Mouse (Mus musculus) lung, postnatal 0 days (tissue): ENCODE data around the gene Foxf2. TPM values are rescaled to one million over a fixed set of nuclear protein-coding genes. Genes with fewer than 3 reads are reported as not detected.

Experiments
- ATAC-seq: fragments of 200-750 bp; cut with Nextera tagmentation; 2 replicates; pipeline ENCODE4 v1.8.0; 2017; ENCODE audit warnings: moderate library complexity
- DNase-seq: peaks from one replicate; pipeline ENCODE4 v3.0.0-alpha.2; 2016; ENCODE audit warnings: low spot score
- H3K27ac ChIP-seq: fragments of 300-500 bp; sonication (generic); 2 replicates; pipeline ENCODE4 v1.5.1; 2014; ENCODE audit warnings: antibody characterized with exemption, mild to moderate bottlenecking, low read length, mixed read lengths
- H3K27me3 ChIP-seq: fragments of 300-500 bp; sonication (generic); replicated peaks from 2 replicates; pipeline ENCODE4 v1.6.1; 2014; ENCODE audit warnings: low read length, mixed read lengths; ENCODE audit not compliant: insufficient read depth
- H3K36me3 ChIP-seq: fragments of 300-500 bp; sonication (generic); 2 replicates; pipeline ENCODE4 v1.6.1; 2014; ENCODE audit warnings: low read length, mixed read lengths; ENCODE audit not compliant: insufficient read depth
- H3K4me1 ChIP-seq: fragments of 300-500 bp; sonication (generic); 2 replicates; pipeline ENCODE4 v1.6.1; 2014; ENCODE audit warnings: antibody characterized with exemption, low read depth, low read length, mixed read lengths; ENCODE audit not compliant: insufficient read depth
- H3K4me2 ChIP-seq: fragments of 300-500 bp; sonication (generic); replicated peaks from 2 replicates; pipeline ENCODE4 v1.6.1; 2014; ENCODE audit warnings: low read depth, mild to moderate bottlenecking, low read length, moderate library complexity, mixed read lengths
- H3K4me3 ChIP-seq: fragments of 300-500 bp; sonication (generic); 2 replicates; pipeline ENCODE4 v1.5.1; 2014; ENCODE audit warnings: low read depth, low read length
- H3K9ac ChIP-seq: fragments of 300-500 bp; sonication (generic); replicated peaks from 2 replicates; pipeline ENCODE4 v1.6.1; 2014; ENCODE audit warnings: low read depth, mild to moderate bottlenecking
- H3K9me3 ChIP-seq: fragments of 300-500 bp; sonication (generic); 2 replicates; pipeline ENCODE4 v1.6.1; 2016; ENCODE audit warnings: low read length, mixed read lengths
- CTCF ChIP-seq: IDR thresholded peaks from 2 replicates; pipeline ENCODE4 v1.5.1; 2016; ENCODE audit warnings: antibody characterized with exemption, mild to moderate bottlenecking
- EP300 ChIP-seq: IDR thresholded peaks from 2 replicates; pipeline ENCODE4 v1.6.1; 2016; ENCODE audit warnings: antibody characterized with exemption, mild to moderate bottlenecking, control low read depth
- WGBS: fragments of 180-500 bp; shearing (Covaris S2); extraction: QIAGEN DNeasy Blood & Tissue Kit; methylation state at CpG from one replicate; pipeline ENCODE4 v1.1.7; 2014; 5-methylcytosine and 5-hydroxymethylcytosine counted together
- polyA plus RNA-seq: library from polyadenylated mRNA; unstranded; fragments of >200 nt; fragmentation: Nextera tagmentation; extraction: Ambion mirVana; gene quantifications from 2 replicates; pipeline ENCODE4 v1.2.1, GENCODE M21; 2015

Foxf2 gene
- polyA plus RNA-seq, 1 experiment from 2014 or later = 14.9 TPM

- Histone ChIP-seq H3K4me1 (no peaks in the 10 kb centered on the region), H3K27me3 (no peaks in the 10 kb centered on the region), H3K9me3 (no peaks in the 10 kb centered on the region), H3K27ac (no peak overlapping the region), H3K4me2 (no peak overlapping the region), H3K4me3 (no peak overlapping the region), H3K9ac (no peak overlapping the region), H3K36me3 (no peaks in the 10 kb centered on the region)
- peak; percentile 80 for ATAC-seq
- 56% methylated on average over 5 of the region's 5 CpGs for WGBS
- peak; percentile 76 for DNase-seq
- TF ChIP-seq EP300 (no peak), CTCF (no peak)
These were observed 26.0 kb upstream of the Foxf2 start for GRCm38 (mm10) chr13:31599576-31599975.

- Histone ChIP-seq H3K4me1 (no peaks in the 10 kb centered on the region), H3K9ac (no peak overlapping the region), H3K4me3 (no peak overlapping the region), H3K4me2 (no peak overlapping the region), H3K27me3 (no peaks in the 10 kb centered on the region; the same call in 1 of the 2 replicates), H3K9me3 (no peaks in the 10 kb centered on the region), H3K36me3 (no peaks in the 10 kb centered on the region), H3K27ac (no peak overlapping the region)
- no peak for DNase-seq
- 83% methylated on average over 6 of the region's 6 CpGs for WGBS
- ATAC-seq = no peak
- TF ChIP-seq CTCF (no peak), EP300 (no peak)
These were observed 21.7 kb upstream of the Foxf2 start for GRCm38 (mm10) chr13:31603964-31604363.

DNA sequence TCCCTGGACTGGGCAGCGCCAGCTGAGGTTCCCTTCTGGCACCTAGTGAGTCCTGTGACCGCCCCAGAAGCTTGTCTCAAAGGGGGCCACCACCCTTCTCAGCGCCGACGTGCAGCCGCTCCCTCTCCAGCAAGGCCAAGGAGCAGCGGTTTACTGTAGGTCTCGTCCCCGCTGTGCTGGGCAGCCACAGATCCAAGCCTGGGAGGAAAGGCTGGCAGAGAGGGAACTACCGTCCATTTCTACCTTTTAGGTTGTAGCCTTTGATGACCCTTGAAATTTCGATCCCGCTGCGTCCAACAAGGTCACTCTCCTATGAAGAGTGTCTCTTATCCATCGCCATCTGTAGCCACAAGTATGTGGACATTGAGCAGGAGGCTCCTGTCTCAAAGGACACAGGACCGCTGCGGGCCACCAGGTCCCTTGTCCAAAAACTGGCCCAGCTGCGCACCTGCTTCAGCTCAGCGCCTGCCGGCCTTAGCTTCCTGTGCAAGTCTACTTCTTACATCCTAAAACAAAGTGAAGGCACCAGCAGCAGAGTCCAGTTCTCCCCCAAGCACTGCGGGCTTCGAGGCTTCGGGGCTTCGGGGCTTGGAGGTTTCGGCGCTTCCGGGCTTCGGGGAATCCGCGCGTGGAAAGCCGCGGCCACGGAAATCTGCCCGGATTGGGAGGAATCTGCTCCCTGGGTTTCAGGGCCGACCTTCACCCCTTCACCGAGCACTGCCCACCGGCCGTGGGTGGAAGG, 10.7 kb upstream of the Foxf2 start:
- WGBS = 14% methylated on average over 38 of the region's 38 CpGs
- Histone ChIP-seq H3K27me3 (peaks cover 47% of the 10 kb centered on the region), H3K9ac (no peak overlapping the region), H3K4me2 (no peak overlapping the region), H3K4me3 (no peak overlapping the region), H3K36me3 (no peaks in the 10 kb centered on the region), H3K4me1 (no peaks in the 10 kb centered on the region; the same call in 1 of the 2 replicates), H3K9me3 (no peaks in the 10 kb centered on the region), H3K27ac (no peak overlapping the region)
- DNase-seq (no peak), ATAC-seq (no peak)
- TF ChIP-seq CTCF (no peak), EP300 (no peak)

GRCm38 (mm10) chr13:31615561-31616165, 10.0 kb upstream of the Foxf2 start:
- no peak for TF ChIP-seq CTCF
- no peak for TF ChIP-seq EP300
- no peaks in the 10 kb centered on the region; the same call in 1 of the 2 replicates for H3K4me1 ChIP-seq
- DNase-seq = no peak

GRCm38 (mm10) chr13:31618001-31618400, 7.6 kb upstream of the Foxf2 start:
- Histone ChIP-seq H3K9ac (no peak overlapping the region), H3K9me3 (no peaks in the 10 kb centered on the region), H3K4me3 (peak overlapping the region; percentile 43), H3K27ac (no peak overlapping the region), H3K4me2 (peak overlapping the region; percentile 60), H3K4me1 (no peaks in the 10 kb centered on the region; the same call in 1 of the 2 replicates), H3K36me3 (no peaks in the 10 kb centered on the region), H3K27me3 (peaks cover 55% of the 10 kb centered on the region)
- WGBS = 1% methylated on average over 12 of the region's 12 CpGs
- no peak for TF ChIP-seq CTCF
- TF ChIP-seq EP300 = no peak
- DNase-seq (no peak), ATAC-seq (no peak; the same call in 1 of the 2 replicates)

More at GRCm38 (mm10) chr13:31615561-31616165, 10.0 kb upstream of the Foxf2 start:
- no peak overlapping the region for H3K27ac ChIP-seq
- H3K9ac ChIP-seq = no peak overlapping the region
- H3K4me3 ChIP-seq = no peak overlapping the region
- no peak overlapping the region for H3K4me2 ChIP-seq
- no peaks in the 10 kb centered on the region for H3K36me3 ChIP-seq
- peaks cover 55% of the 10 kb centered on the region for H3K27me3 ChIP-seq
- WGBS = 20% methylated on average over 17 of the region's 17 CpGs
- ATAC-seq = no peak
- no peaks in the 10 kb centered on the region for H3K9me3 ChIP-seq

- Histone ChIP-seq H3K27ac (peak overlapping the region; percentile 54), H3K36me3 (no peaks in the 10 kb centered on the region), H3K9ac (no peak overlapping the region), H3K9me3 (no peaks in the 10 kb centered on the region), H3K27me3 (peaks cover 55% of the 10 kb centered on the region), H3K4me1 (no peaks in the 10 kb centered on the region; the same call in 1 of the 2 replicates), H3K4me2 (peak overlapping the region; percentile 60), H3K4me3 (peak overlapping the region; percentile 43)
- TF ChIP-seq EP300 (no peak), CTCF (peak; percentile 89)
- under 1% methylated on average over 14 of the region's 14 CpGs for WGBS
- DNase-seq (peak; percentile 90), ATAC-seq (peak; percentile 77)
These were observed 7.2 kb upstream of the Foxf2 start for GRCm38 (mm10) chr13:31618416-31618815.
